Mouse (Mus musculus) hindbrain, embryonic 10.5 days (tissue): ENCODE measurements around the gene Thrap3. TPM values are rescaled to one million over a fixed set of nuclear protein-coding genes. Genes with fewer than 3 reads are reported as not detected.
"Not testable (repeated sequence)": the region's sequence is repeated elsewhere in the genome, so short reads cannot be mapped to it uniquely, and the experiment has no call there.

Experiments used
- DNase-seq: peaks from one replicate; pipeline ENCODE4 v3.0.0-alpha.2; 2017; ENCODE audit warnings: low spot score
- H3K27ac ChIP-seq: fragments of 300-500 bp; sonication (generic); 2 replicates; pipeline ENCODE4 v1.5.1; 2016; ENCODE audit warnings: mild to moderate bottlenecking, moderate library complexity
- H3K27me3 ChIP-seq: fragments of 300-500 bp; sonication (generic); 2 replicates; pipeline ENCODE4 v1.6.1; 2016; ENCODE audit warnings: mild to moderate bottlenecking; ENCODE audit not compliant: poor library complexity, insufficient read depth, severe bottlenecking
- H3K36me3 ChIP-seq: fragments of 300-500 bp; sonication (generic); 2 replicates; pipeline ENCODE4 v1.6.1; 2016; ENCODE audit warnings: mild to moderate bottlenecking, moderate library complexity
- H3K4me1 ChIP-seq: fragments of 300-500 bp; sonication (generic); replicated peaks from 2 replicates; pipeline ENCODE4 v1.6.1; 2016; ENCODE audit warnings: mild to moderate bottlenecking
- H3K4me3 ChIP-seq: fragments of 300-500 bp; sonication (generic); 2 replicates; pipeline ENCODE4 v1.5.1; 2016; ENCODE audit warnings: mild to moderate bottlenecking, moderate library complexity
- H3K9me3 ChIP-seq: fragments of 300-500 bp; sonication (generic); 2 replicates; pipeline ENCODE4 v1.6.1; 2016; ENCODE audit warnings: mild to moderate bottlenecking, moderate library complexity
- WGBS: fragments of 180-500 bp; shearing (Covaris S2); methylation state at CpG from one replicate; pipeline ENCODE4 v1.1.7; 2016; 5-methylcytosine and 5-hydroxymethylcytosine counted together
- polyA plus RNA-seq: library from polyadenylated mRNA; unstranded; fragments of >200 nt; fragmentation: Nextera tagmentation; extraction: Ambion mirVana; gene quantifications from 2 replicates; pipeline ENCODE4 v1.2.1, GENCODE M21; 2016

Thrap3 gene
- polyA plus RNA-seq, 1 experiment from 2014 or later, result 230 TPM

DNA sequence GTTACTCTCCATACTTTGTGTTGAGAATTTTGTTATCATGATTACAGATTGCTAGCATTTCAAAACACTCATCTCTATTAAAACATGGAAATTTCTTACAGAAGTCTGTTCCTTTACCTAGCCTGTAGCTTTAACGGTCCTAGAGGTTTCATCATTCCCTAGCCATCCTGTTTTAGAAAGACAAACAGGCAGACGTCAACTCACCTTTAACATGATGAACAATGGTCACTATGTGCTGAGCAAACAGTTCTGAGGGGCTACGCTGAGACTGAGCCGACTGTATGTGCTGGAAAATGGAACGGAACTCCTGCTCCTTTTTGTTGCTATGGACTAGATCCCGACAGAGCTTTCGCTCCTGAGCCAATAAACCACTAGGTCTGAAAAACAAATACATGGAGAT is 26.6 kb downstream of the Thrap3 start:
- not testable (repeated sequence) for H3K27me3 ChIP-seq, H3K9me3 ChIP-seq, H3K27ac ChIP-seq, H3K4me3 ChIP-seq, DNase-seq, H3K4me1 ChIP-seq
- H3K36me3 ChIP-seq, result peaks cover 95% of the 10 kb centered on the region
- WGBS, result 93% methylated on average over 7 of the region's 7 CpGs

DNA sequence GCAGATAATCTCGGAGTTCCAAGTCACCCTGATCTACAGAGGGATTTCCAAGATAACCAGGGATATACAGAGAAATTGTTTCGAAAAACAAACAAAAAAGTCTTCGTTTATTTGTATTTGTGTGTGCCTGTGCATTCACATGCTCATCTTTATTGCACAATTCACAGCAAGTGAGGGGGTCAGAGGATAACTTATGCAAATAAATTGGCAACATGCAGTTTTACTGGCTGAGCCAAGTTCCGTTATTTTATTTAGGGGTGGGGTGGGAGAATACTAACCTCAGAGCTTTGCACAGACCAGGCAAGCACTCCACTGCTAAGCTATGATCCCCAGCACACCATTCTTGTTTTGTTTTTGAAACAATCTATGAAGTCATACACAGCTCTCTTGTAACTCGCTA is 28.8 kb downstream of the Thrap3 start:
- Histone ChIP-seq H3K4me3 (no peak overlapping the region), H3K9me3 (no peaks in the 10 kb centered on the region), H3K4me1 (no peaks in the 10 kb centered on the region), H3K36me3 (peaks cover 95% of the 10 kb centered on the region), H3K27me3 (no peaks in the 10 kb centered on the region), H3K27ac (no peak overlapping the region)
- WGBS, result 95% methylated on average over 5 of the region's 5 CpGs
- no peak for DNase-seq

DNA sequence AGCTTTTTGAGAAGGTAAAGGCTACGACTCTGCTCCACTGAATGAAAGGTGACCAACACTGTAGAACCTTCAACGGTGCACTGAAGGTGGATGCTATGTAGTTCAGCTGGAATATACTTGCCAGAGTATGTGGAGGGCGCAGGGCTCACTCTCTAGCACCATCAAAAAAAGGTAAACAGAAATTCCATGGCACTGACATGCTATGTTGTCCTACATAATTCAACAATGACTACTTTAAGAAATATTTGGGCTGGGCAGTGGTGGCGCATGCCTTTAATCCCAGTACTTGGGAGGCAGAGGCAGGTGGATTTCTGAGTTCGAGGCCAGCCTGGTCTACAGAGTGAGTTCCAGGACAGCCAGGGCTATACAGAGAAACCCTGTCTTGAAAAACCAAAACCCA is 31.8 kb downstream of the Thrap3 start:
- not testable (repeated sequence) for H3K27ac ChIP-seq, H3K27me3 ChIP-seq, H3K4me3 ChIP-seq, H3K4me1 ChIP-seq, H3K9me3 ChIP-seq, DNase-seq
- peaks cover 100% of the 10 kb centered on the region for H3K36me3 ChIP-seq
- 94% methylated on average over 5 of the region's 5 CpGs for WGBS

DNA sequence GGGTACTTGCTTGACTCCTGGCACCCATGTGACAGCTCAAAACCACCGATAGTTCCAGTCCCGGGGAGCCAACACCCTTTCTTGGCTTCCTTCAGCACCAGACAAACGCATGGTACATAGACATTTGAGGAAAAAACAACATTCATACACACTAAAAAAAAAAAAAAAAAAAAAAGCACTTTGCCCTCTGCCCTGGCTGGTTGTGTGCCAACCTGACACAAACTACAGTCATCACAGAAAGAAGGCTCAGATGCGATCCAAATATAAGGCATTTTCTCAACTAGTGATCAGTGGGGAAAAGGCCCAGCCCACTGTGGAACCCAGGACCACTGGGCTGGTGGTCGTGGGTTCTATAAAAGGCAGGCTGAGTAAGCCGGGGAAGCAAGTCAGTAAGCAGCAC is 33.7 kb downstream of the Thrap3 start:
- no peak for DNase-seq
- H3K4me3 ChIP-seq, result no peak overlapping the region
- H3K27me3 ChIP-seq, result no peaks in the 10 kb centered on the region
- 92% methylated on average over 6 of the region's 6 CpGs for WGBS
- H3K36me3 ChIP-seq, result peaks cover 90% of the 10 kb centered on the region
- no peaks in the 10 kb centered on the region for H3K9me3 ChIP-seq
- H3K27ac ChIP-seq, result no peak overlapping the region
- no peaks in the 10 kb centered on the region; the same call in 1 of the 2 replicates for H3K4me1 ChIP-seq

DNA sequence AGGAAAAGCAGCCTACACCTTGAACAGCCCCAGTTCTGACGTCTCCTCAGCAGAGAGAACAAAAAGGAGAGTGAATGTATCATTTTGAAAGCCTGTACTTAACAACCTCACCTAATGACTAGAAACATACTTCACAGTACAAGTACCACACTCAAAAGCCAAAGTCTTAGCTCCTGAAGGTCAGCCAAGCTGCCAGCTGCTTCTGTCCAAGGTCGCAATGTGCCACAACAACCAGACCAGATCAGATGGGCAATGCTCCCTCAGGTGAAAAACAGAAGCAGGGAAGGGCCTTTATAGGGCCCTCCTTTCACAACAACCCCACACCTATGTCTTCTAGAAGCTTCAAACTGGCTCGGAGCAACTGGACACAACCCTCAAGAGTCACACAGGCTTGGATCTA is 36.5 kb downstream of the Thrap3 start:
- 84% methylated on average over 3 of the region's 3 CpGs for WGBS
- Histone ChIP-seq H3K27me3 (no peaks in the 10 kb centered on the region), H3K9me3 (no peaks in the 10 kb centered on the region), H3K27ac (no peak overlapping the region), H3K36me3 (peaks cover 70% of the 10 kb centered on the region), H3K4me1 (peaks cover 21% of the 10 kb centered on the region), H3K4me3 (no peak overlapping the region)
- no peak for DNase-seq

DNA sequence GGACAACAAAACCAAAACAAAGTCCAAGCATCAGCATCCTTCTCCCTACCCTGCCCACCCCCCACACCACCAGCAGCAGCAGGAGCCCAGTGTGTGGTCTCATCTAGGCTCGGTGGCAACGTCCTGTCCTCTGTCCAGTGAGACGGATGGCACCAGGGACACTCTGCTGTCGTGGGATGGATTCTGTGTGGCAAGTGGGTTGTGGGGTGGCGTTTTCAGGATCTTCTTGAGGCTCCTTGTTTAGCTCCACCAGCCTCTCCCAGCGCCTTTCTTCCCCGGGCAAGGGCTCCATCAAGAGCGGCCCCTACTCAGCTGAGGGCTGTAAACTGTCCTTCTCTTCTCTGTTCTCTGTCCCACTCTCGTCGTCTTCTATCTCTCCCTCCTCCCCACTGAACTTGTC is 37.5 kb downstream of the Thrap3 start:
- H3K4me3 ChIP-seq, H3K27ac ChIP-seq, H3K9me3 ChIP-seq, H3K27me3 ChIP-seq, DNase-seq: not testable (repeated sequence)
- Histone ChIP-seq H3K4me1 (peaks cover 21% of the 10 kb centered on the region), H3K36me3 (peaks cover 60% of the 10 kb centered on the region)
- WGBS, result 71% methylated on average over 10 of the region's 10 CpGs

DNA sequence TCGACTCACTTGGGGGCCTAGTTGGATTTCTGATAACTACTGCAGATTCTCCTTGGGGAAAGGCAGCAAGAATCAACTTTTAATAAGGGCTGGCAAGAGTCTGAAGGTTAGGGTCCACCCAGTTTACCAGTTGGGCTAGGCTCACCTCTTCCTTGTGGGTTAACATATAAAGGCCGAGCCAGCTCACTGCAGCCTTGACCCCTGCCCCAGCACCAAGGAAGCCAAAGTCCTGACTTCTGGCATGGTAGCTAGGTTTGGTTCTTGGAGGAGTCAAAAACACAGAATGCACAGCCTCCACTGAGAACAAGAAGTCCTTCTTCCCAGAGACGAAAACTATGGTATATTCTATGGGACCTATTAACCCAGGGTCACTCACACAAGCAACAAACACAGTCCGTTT is 38.9 kb downstream of the Thrap3 start:
- WGBS, result 67% methylated on average over 4 of the region's 4 CpGs
- no peak overlapping the region for H3K27ac ChIP-seq
- H3K27me3 ChIP-seq, result no peaks in the 10 kb centered on the region
- peak overlapping the region; percentile 67; the same call in 1 of the 2 replicates for H3K4me3 ChIP-seq
- peaks cover 46% of the 10 kb centered on the region for H3K36me3 ChIP-seq
- H3K9me3 ChIP-seq, result no peaks in the 10 kb centered on the region
- no peak for DNase-seq
- H3K4me1 ChIP-seq, result peaks cover 21% of the 10 kb centered on the region

DNA sequence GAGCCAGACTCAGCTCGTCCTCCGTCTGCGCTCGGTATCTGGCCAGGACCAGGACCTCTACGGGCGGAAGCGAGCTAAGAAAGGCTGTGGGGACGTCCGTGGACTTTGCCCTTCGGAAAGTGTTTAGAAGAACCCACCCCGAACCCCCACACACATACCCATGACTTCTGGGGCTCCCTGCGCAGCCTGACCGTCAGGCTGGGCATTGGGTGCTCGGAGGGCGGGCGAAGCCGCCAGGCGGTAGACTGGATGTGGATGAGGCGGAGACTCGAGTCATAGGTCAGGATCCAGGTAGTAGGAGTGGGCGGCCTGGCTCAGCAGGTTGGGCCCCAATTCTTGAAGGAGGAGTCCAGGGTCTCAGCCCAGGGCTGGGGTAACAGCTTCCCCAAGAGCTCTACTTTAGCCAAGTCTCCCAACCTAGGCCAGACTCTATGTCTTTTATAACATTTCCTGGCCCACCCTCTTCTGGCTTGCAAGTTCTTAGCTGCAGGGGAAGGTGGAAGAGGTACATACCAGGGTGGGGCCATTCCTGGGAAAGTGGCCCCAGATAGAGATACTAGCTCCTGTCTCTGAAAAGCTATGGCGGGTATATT is 39.4 kb downstream of the Thrap3 start, which contains the start of gene Sh3d21:
TSS of gene Sh3d21 (minus strand) at position 425 of the 593 bp plus-strand sequence.
- Histone ChIP-seq H3K4me3 (peak within 1 kb of the TSS; percentile 67), H3K36me3 (peaks cover 41% of the 10 kb centered on the region), H3K27me3 (no peaks in the 10 kb centered on the region), H3K27ac (peak within 1 kb of the TSS; percentile 86), H3K9me3 (no peaks in the 10 kb centered on the region), H3K4me1 (peaks cover 21% of the 10 kb centered on the region)
- DNase-seq, result no peak
- WGBS, result 6% methylated on average over 22 of the region's 22 CpGs

DNA sequence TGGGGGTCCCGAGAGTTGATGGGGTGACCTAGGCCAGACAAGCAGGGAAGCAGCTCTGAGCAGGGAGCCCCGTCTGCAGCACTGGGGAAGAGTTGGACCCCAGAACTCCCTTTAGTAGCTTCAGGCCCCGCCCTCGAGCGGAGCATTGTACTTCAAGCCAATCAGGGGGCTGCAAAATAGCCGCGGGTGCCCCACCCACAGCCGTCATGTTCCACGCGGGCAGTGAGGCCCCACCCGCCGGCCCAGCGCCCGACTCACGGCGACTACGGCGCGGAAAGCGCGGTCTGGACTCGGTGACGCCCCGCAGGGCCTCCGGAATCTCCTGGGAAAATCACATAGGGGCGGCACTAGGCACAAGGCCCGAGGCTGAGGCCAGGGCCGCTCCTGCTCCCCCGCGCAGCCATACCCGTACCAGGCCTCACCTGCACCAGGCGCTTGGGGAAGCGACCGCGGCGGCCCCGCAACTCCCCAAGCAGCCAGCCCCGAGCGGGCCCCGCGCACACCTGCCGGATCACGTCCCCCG is 40.0 kb downstream of the Thrap3 start:
- H3K9me3 ChIP-seq, result no peaks in the 10 kb centered on the region
- under 1% methylated on average over 44 of the region's 44 CpGs for WGBS
- no peaks in the 10 kb centered on the region for H3K27me3 ChIP-seq
- H3K4me1 ChIP-seq, result peaks cover 21% of the 10 kb centered on the region
- peak overlapping the region; percentile 67 for H3K4me3 ChIP-seq
- DNase-seq, result peak; percentile 78
- peaks cover 35% of the 10 kb centered on the region for H3K36me3 ChIP-seq
- peak overlapping the region; percentile 86 for H3K27ac ChIP-seq

DNA sequence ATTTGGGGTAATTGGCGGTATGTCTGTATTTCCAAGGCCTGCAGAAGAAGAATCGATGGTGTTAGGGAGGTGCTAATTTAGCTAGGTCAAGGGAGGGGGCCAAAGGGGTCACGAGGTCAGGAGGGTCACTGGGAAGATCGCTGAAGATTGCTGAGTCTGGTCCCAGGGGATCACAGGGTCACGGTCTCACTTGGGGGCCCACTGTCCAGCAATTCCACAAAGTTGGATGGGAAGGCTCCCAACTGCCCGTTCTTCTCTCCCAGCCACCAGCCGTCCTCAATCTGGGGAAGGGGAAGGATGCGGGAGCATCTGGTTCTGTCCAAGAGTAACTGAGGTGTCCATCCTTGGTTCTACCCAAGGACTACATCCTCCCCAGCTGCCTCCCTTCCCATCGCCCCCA is 40.6 kb downstream of the Thrap3 start:
- H3K27me3 ChIP-seq, result no peaks in the 10 kb centered on the region
- peak overlapping the region; percentile 67 for H3K4me3 ChIP-seq
- no peak overlapping the region for H3K27ac ChIP-seq
- H3K36me3 ChIP-seq, result peaks cover 29% of the 10 kb centered on the region
- peaks cover 21% of the 10 kb centered on the region for H3K4me1 ChIP-seq
- 56% methylated on average over 9 of the region's 9 CpGs for WGBS
- no peak for DNase-seq
- no peaks in the 10 kb centered on the region for H3K9me3 ChIP-seq

DNA sequence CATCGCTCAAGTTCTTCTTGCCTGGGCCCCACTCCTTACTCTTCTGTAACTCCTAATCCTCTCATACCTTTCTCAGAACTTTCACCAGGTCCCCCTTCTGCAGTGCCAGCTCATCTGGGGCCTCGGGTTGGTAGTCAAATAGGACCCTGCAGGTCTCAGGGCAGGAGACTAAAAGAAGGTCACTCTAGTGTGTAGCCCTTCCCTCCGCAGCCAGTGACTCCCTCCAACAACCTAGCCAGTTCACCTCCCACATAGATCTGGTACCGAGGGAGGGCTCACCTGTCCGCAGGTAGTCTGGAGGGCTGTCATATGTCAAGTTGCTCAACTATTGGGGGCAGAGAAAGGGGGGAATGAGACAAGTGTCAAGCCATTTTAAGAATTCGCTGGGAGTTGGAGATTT is 41.1 kb downstream of the Thrap3 start:
- Histone ChIP-seq H3K27ac (no peak overlapping the region), H3K9me3 (no peaks in the 10 kb centered on the region), H3K36me3 (peaks cover 28% of the 10 kb centered on the region), H3K27me3 (no peaks in the 10 kb centered on the region), H3K4me3 (no peak overlapping the region), H3K4me1 (peaks cover 21% of the 10 kb centered on the region)
- no peak for DNase-seq
- WGBS, result 89% methylated on average over 6 of the region's 6 CpGs

DNA sequence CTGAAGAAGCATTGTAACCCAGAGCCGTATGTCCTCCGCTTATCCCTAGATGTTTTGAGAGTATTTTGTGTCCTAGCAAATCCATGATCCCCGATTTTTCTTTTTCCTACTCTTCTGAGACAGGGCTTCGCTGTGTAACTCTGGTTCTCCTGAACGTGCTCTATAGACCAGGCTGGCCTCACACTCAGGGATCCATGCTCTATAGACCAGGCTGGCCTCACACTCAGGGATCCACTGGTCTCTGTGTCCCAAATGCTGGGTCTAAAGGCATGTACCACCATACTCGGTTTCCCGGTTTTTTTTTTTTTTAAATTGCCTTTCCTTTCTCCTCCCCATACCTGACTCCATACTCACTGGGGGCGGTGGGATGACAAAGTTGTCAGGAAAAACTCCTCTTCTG is 41.6 kb downstream of the Thrap3 start:
- Histone ChIP-seq H3K9me3 (no peaks in the 10 kb centered on the region), H3K36me3 (peaks cover 24% of the 10 kb centered on the region), H3K27ac (no peak overlapping the region), H3K27me3 (no peaks in the 10 kb centered on the region), H3K4me1 (peaks cover 23% of the 10 kb centered on the region), H3K4me3 (no peak overlapping the region)
- no peak for DNase-seq
- 87% methylated on average over 8 of the region's 8 CpGs for WGBS

DNA sequence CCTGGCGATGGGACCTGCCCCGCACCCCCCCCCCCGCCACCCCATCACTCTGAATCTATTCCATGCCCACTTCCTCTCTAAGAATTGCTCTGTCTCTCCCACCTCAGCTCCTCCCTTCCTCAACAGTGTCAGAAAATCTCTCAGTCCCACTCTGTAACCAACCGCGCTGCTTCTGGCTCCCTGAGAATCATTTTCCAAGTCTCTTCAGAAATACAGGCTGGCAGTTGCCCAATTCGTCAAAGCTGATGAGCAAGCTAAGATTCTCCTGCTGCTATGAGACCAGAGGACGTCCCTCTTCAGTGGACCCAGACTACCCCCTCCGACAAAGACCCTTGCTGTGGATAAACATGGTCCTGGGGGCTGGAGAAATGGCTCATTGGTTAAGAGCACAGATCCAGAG is 43.1 kb downstream of the Thrap3 start:
- Histone ChIP-seq H3K27ac (no peak overlapping the region), H3K9me3 (no peaks in the 10 kb centered on the region), H3K4me1 (peaks cover 35% of the 10 kb centered on the region), H3K4me3 (no peak overlapping the region), H3K36me3 (peaks cover 13% of the 10 kb centered on the region; the same call in 1 of the 2 replicates), H3K27me3 (no peaks in the 10 kb centered on the region)
- DNase-seq, result no peak
- 75% methylated on average over 8 of the region's 8 CpGs for WGBS
